Mouse (Mus musculus): Measurements from ENCODE around the gene Zmynd15. TPM values are rescaled to one million over a fixed set of nuclear protein-coding genes. Genes with fewer than 3 reads are reported as not detected.
"Not testable (repeated sequence)": the region's sequence is repeated elsewhere in the genome, so short reads cannot be mapped to it uniquely, and the experiment has no call there.

The Zmynd15 gene
- 0.66 and 1.5 TPM in 2 replicates for polyA plus RNA-seq (2011; ENCODE audit: insufficient read depth, insufficient read length, low replicate concordance, missing spikeins)

DNA sequence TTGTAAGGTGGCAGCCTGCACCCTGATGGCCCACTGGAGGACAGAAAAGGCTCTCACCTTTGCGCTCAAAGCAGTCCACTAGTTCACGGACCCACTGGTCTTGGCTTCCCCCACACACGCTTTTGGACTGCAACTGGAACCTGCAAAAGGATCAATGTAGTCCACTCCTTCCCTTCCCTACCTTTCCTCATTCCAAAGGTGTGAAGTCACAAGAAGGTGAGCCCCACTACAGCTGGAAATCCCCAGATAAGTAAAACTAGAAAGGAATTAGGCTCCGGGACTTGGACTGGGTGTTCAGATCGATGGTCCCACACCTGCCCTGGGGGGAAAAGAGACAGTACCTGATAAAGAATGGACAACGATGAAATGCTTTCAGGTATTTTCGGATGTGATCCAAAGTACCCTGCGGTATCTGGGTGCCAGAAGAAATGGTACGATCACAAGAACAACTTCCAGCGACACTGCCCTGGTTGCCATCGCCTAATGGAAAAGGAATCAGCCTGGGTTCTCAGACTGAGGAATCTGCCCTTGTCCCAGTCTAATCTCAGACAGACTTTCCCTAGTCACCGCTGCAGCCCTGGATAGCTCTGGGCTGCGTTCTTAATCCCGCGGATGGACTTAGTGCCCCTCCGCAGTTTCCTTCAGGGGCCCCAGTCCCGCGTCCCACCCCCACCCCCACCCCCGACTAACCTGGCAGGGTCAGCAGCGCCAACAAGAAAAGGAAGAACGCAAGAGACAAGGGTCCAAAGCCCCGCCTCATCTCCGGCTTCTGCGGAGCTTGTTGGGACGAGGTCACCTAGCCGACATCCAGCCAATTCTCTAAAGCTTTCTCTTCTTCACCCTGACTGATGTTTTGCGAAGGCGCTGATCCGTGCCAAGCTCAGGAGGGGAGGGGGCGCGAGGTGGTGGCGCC is at the start of gene Zmynd15:
TSS of gene Zmynd15 (plus strand) at position 746 of the 913 bp plus-strand sequence.
- no peak within 1 kb of the TSS; the same call in 1 of the 2 replicates for H3K27ac ChIP-seq (ENCODE audit: control insufficient read depth, insufficient read depth, low read depth, low read length, poor library complexity)
- TF ChIP-seq POLR2A (IDR thresholded peaks at IDR 0.05; ENCODE audit: borderline replicate concordance, control insufficient read depth, low read depth, low read length), result no peak
- TF ChIP-seq CTCF (IDR thresholded peaks at IDR 0.05; ENCODE audit: control insufficient read depth, insufficient read depth, low read length), result no peak
- WGBS, result 20% methylated on average over 32 of the region's 32 CpGs
- H3K4me3 ChIP-seq (replicated peaks; ENCODE audit: control insufficient read depth, low read depth, low read length), result peak within 1 kb of the TSS; percentile 14
- no peaks in the 10 kb centered on the region; the same call in 1 of the 2 replicates for H3K4me1 ChIP-seq (ENCODE audit: control insufficient read depth, insufficient read depth, low read length)

DNA sequence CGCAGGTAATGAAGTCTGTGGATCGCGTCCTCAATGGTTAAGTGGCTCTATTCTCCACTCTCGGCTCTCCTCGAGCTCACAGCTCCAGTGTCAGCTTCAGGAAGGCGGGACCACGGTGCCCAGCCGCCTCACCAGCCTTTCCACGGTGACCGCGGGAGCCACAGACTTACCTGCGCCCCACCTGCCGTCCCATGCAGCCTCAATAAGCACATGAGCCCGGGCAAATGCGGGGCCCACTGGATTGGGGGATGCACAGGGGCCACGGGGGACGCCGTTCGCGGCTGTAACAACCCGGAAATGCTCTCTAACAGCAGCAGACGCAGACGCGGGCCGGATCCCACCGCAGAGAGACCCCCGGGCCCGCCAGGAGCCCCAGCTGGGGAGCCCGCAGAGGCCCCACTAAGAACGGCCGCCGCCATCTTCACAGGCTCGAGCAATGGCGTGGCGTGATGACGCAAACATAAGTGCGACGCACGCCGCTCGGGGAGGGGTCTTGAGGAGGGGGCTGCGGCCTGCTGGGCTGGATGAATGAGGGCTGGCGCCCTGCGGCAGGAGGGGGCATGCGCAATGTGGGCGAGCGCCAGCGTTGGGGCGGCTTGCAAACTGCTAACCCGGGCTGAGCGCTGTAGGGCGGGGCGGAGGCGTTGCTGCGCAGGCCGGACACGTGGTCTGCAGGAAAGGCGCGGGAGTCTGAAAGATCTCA is 49.5 kb upstream of the Zmynd15 start, which contains the start of gene Pelp1:
TSS of gene Pelp1 (minus strand) at position 438 of the 703 bp plus-strand sequence.
- Histone ChIP-seq H3K27ac (ENCODE audit: control insufficient read depth, insufficient read depth, low read depth, low read length, poor library complexity) (peak within 1 kb of the TSS; percentile 75; the same call in 1 of the 2 replicates), H3K4me1 (ENCODE audit: control insufficient read depth, insufficient read depth, low read length) (no peaks in the 10 kb centered on the region; the same call in none of the 2 replicates), H3K4me3 (replicated peaks; ENCODE audit: control insufficient read depth, low read depth, low read length) (peak within 1 kb of the TSS; percentile 92)
- TF ChIP-seq CTCF (IDR thresholded peaks at IDR 0.05; ENCODE audit: control insufficient read depth, insufficient read depth, low read length) (peak; percentile 17; the same call in 1 of the 2 replicates), POLR2A (IDR thresholded peaks at IDR 0.05; ENCODE audit: borderline replicate concordance, control insufficient read depth, low read depth, low read length) (peak; percentile 50; the same call in 1 of the 2 replicates)
- under 1% methylated on average over 59 of the region's 59 CpGs for WGBS

DNA sequence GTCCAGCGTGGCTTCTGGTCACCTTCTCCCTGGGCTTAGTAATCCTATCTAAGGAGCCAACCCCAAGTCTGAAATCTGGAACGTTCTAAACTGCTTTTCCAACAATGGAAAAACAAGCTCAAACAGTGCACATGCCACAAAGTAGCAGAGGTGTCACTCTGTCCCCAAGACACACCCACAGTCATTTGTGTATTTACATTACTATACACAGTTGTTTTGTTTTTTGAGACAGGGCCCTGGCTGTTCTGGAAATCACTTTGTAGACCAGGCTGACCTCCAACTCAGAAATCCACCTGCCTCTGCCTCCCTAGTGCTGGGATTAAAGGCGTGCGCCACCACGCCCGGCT is 49.0 kb upstream of the Zmynd15 start:
- TF ChIP-seq POLR2A (IDR thresholded peaks at IDR 0.05; ENCODE audit: borderline replicate concordance, control insufficient read depth, low read depth, low read length) (no peak), CTCF (IDR thresholded peaks at IDR 0.05; ENCODE audit: control insufficient read depth, insufficient read depth, low read length) (no peak)
- Histone ChIP-seq H3K27ac (ENCODE audit: control insufficient read depth, insufficient read depth, low read depth, low read length, poor library complexity) (no peak overlapping the region), H3K4me1 (ENCODE audit: control insufficient read depth, insufficient read depth, low read length) (no peaks in the 10 kb centered on the region; the same call in none of the 2 replicates), H3K4me3 (replicated peaks; ENCODE audit: control insufficient read depth, low read depth, low read length) (peak overlapping the region; percentile 92)
- WGBS, result 44% methylated on average over 6 of the region's 6 CpGs

DNA sequence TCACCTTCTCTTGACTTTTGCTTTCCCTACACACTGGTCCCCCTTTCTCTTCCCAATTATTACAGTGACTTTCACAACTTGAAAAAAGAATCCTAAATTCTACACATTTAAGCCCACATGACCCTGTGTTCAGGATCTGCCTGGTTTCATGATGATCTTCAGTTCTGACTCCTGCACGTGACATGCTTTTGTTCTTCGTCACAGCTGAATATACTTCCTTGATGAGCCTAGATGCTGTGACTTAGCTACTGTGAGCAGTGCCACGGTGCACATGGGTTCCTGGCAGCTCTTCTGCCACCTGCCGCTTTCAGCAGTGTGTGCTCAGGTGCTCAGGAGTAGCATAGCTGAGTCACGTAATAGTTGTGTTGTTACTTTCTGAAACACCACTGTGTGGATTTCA is 46.6 kb upstream of the Zmynd15 start:
- 81% methylated on average over 5 of the region's 5 CpGs for WGBS
- Histone ChIP-seq H3K4me3 (replicated peaks; ENCODE audit: control insufficient read depth, low read depth, low read length) (no peak overlapping the region), H3K4me1 (ENCODE audit: control insufficient read depth, insufficient read depth, low read length) (no peaks in the 10 kb centered on the region; the same call in none of the 2 replicates), H3K27ac (ENCODE audit: control insufficient read depth, insufficient read depth, low read depth, low read length, poor library complexity) (no peak overlapping the region)
- no peak for TF ChIP-seq CTCF (IDR thresholded peaks at IDR 0.05; ENCODE audit: control insufficient read depth, insufficient read depth, low read length)
- no peak for TF ChIP-seq POLR2A (IDR thresholded peaks at IDR 0.05; ENCODE audit: borderline replicate concordance, control insufficient read depth, low read depth, low read length)

DNA sequence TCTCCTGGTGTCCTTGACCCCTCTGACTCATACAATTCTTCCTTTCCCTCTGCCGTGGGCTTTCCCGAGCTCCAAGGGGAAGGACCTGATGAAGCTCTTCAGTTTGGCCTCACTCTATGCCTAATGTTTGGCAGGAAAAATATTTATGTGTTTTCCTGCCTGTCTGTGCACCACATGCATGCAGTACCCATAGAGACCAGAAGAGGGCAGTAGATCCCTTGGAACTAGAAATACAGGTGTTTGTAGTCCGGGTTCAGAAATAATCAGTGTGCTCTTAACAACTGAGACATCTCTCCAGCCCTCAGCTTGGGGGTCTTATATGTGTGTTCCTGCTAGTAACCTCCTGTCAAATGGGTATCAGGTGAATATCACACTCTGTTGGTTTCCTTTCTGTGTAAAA is 45.3 kb upstream of the Zmynd15 start:
- WGBS, result 2% methylated on average over 3 of the region's 3 CpGs
- TF ChIP-seq POLR2A (IDR thresholded peaks at IDR 0.05; ENCODE audit: borderline replicate concordance, control insufficient read depth, low read depth, low read length) (no peak), CTCF (IDR thresholded peaks at IDR 0.05; ENCODE audit: control insufficient read depth, insufficient read depth, low read length) (peak; percentile 32; the same call in 1 of the 2 replicates)
- no peak overlapping the region for H3K27ac ChIP-seq (ENCODE audit: control insufficient read depth, insufficient read depth, low read depth, low read length, poor library complexity)
- no peaks in the 10 kb centered on the region; the same call in 1 of the 2 replicates for H3K4me1 ChIP-seq (ENCODE audit: control insufficient read depth, insufficient read depth, low read length)
- H3K4me3 ChIP-seq (replicated peaks; ENCODE audit: control insufficient read depth, low read depth, low read length), result no peak overlapping the region

DNA sequence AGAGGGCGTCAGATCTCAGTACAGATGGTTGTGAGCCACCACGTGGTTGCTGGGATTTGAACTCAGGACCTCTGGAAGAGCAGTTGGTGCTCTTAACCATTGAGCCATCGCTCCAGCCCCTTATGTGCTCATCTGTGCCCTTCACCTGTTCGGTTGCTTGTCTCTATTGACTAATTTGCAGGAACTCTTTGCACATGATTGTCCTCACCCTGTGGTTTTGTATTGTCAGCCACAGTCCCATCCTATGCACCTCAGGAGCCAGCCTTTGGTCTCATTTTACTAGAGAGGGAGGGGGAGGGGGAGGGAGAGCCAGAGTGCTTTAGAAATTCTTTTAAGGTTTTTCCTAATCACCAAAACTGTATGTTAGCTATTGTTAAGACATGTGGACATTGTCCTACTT is 41.0 kb upstream of the Zmynd15 start:
- WGBS, result 30% methylated on average over 4 of the region's 4 CpGs
- TF ChIP-seq CTCF (IDR thresholded peaks at IDR 0.05; ENCODE audit: control insufficient read depth, insufficient read depth, low read length), result no peak
- TF ChIP-seq POLR2A (IDR thresholded peaks at IDR 0.05; ENCODE audit: borderline replicate concordance, control insufficient read depth, low read depth, low read length), result no peak
- Histone ChIP-seq H3K4me1 (ENCODE audit: control insufficient read depth, insufficient read depth, low read length) (no peaks in the 10 kb centered on the region; the same call in 1 of the 2 replicates), H3K4me3 (replicated peaks; ENCODE audit: control insufficient read depth, low read depth, low read length) (no peak overlapping the region), H3K27ac (ENCODE audit: control insufficient read depth, insufficient read depth, low read depth, low read length, poor library complexity) (no peak overlapping the region)

DNA sequence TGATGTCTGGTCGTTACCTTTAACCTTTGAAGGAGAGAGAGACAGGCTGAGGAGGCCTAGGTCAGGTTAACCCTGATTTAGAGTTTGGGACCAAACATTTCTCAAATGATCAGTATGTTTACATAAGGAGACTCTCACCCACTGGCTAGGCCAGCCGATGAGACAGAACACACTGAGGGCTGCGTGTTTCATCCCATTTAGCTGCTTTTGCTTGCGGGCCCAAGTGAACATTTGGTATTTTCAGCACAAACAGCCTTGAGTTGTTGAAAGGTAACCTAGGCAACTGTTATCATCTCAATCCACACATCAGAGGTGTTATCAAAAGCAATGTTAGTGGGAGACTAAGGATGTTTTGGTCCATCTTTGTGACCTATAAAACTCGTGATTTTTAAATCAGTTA is 39.7 kb upstream of the Zmynd15 start:
- TF ChIP-seq POLR2A (IDR thresholded peaks at IDR 0.05; ENCODE audit: borderline replicate concordance, control insufficient read depth, low read depth, low read length) (no peak), CTCF (IDR thresholded peaks at IDR 0.05; ENCODE audit: control insufficient read depth, insufficient read depth, low read length) (no peak)
- Histone ChIP-seq H3K4me1 (ENCODE audit: control insufficient read depth, insufficient read depth, low read length) (no peaks in the 10 kb centered on the region; the same call in 1 of the 2 replicates), H3K4me3 (replicated peaks; ENCODE audit: control insufficient read depth, low read depth, low read length) (no peak overlapping the region), H3K27ac (ENCODE audit: control insufficient read depth, insufficient read depth, low read depth, low read length, poor library complexity) (no peak overlapping the region)
- 75% methylated on average over 5 of the region's 5 CpGs for WGBS

DNA sequence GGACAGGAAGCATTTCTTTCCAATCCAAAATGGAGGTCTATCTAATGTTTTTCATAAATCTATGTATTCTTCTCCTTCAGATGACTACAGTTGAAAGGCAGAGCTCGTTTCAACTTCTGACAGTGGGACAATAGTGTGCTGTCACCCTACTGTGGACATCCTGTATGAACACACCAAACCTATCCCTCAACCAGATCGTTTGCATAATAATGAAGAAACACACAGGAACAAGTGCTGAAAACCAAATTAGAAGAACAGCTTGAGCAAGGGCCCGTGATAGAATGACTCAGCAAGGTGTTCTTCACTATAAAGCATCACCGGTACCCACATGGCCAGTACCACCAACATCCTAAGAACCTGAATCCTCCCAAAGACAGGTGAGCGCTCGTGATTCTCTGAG is 32.6 kb upstream of the Zmynd15 start:
- not testable (repeated sequence) for H3K27ac ChIP-seq (ENCODE audit: control insufficient read depth, insufficient read depth, low read depth, low read length, poor library complexity); H3K4me1 ChIP-seq (ENCODE audit: control insufficient read depth, insufficient read depth, low read length); H3K4me3 ChIP-seq (replicated peaks; ENCODE audit: control insufficient read depth, low read depth, low read length)
- 47% methylated on average over 6 of the region's 6 CpGs for WGBS
